In genomic region chr7:110122565-110123422, GRCm38 (mm10) we compare ENCODE assay signal across 8 mouse cellular contexts. TPM values are rescaled to one million over a fixed set of nuclear protein-coding genes. Genes with fewer than 3 reads are reported as not detected.
DNase-seq lines count a peak whose midpoint lies in the region; ATAC-seq and TF ChIP-seq lines count a peak whose summit lies in the region.

No protein-coding gene starts in this region.

- ATAC-seq in forebrain, embryonic 15.5 days (replicated peaks), result peak; percentile 47
- ATAC-seq in lung, embryonic 14.5 days (ENCODE audit: insufficient read depth), result peak; percentile 1; the same call in 1 of the 2 replicates

- peaks cover 4 to 16% of the 10 kb centered on the region in 2 experiments for H3K4me1 ChIP-seq in MEL (ENCODE audit: control insufficient read depth in 1 of 2, insufficient read depth in 2 of 2, low read length in 2 of 2)
- H3K4me1 ChIP-seq in forebrain, embryonic 15.5 days, result peaks cover 21% of the 10 kb centered on the region
- H3K4me1 ChIP-seq in lung, embryonic 14.5 days (ENCODE audit: insufficient read depth), result peaks cover 5% of the 10 kb centered on the region; the same call in 1 of the 2 replicates

- H3K36me3 ChIP-seq in MEL (ENCODE audit: control insufficient read depth in 1 of 2, insufficient read depth in 2 of 2, low read length in 2 of 2), result peaks cover 8 to 23% of the 10 kb centered on the region in 2 experiments
- 0 out of 2 replicates have a peak, but pooled peaks cover 3% of the 10 kb centered on the region for H3K36me3 ChIP-seq in forebrain, embryonic 15.5 days
- H3K36me3 ChIP-seq in lung, embryonic 14.5 days (ENCODE audit: insufficient read depth), result peaks cover 22% of the 10 kb centered on the region

- H3K4me3 ChIP-seq in MEL (ENCODE audit: control insufficient read depth in 1 of 2, insufficient read depth in 1 of 2, low read depth in 2 of 2, low read length in 2 of 2), result peak overlapping the region; percentile 98 to 99
- peak overlapping the region; percentile 90 for H3K4me3 ChIP-seq in forebrain, embryonic 15.5 days
- H3K4me3 ChIP-seq in layer of hippocampus, adult 2 months, result peak overlapping the region; percentile 88
- peak overlapping the region; percentile 99 for H3K4me3 ChIP-seq in lung, embryonic 14.5 days (ENCODE audit: low read depth, low read length)

- no peak for TF ChIP-seq RAD21 in MEL (IDR thresholded peaks at IDR 0.05; ENCODE audit: low read depth, low read length)

- TF ChIP-seq POLR2A in MEL (IDR thresholded peaks at IDR 0.05; ENCODE audit: control insufficient read depth in 1 of 2, insufficient read depth in 1 of 2, low read depth in 1 of 2, low read length in 2 of 2, poor library complexity in 1 of 2), result no peak; a peak in 1 of 4 replicates

- peak overlapping the region; percentile 88 for H3K27ac ChIP-seq in MEL (ENCODE audit: control insufficient read depth, low read depth, low read length)
- H3K27ac ChIP-seq in forebrain, embryonic 15.5 days (replicated peaks), result peak overlapping the region; percentile 75
- peak overlapping the region; percentile 92 for H3K27ac ChIP-seq in layer of hippocampus, adult 2 months
- peak overlapping the region; percentile 97 for H3K27ac ChIP-seq in lung, embryonic 14.5 days (ENCODE audit: low read depth)

- H3K9me3 ChIP-seq in MEL (replicated peaks; ENCODE audit: insufficient read depth, low read length), result no peaks in the 10 kb centered on the region
- H3K9me3 ChIP-seq in forebrain, embryonic 15.5 days, result no peaks in the 10 kb centered on the region
- H3K9me3 ChIP-seq in lung, embryonic 14.5 days (ENCODE audit: low read depth, low read length), result no peaks in the 10 kb centered on the region

- intact Hi-C loops in heart, postnatal 25 days (cut with DNase I), result loop anchor here (2.0 to 5.0 kb wide), 2 partner anchors 42 to 60 kb away; partner anchors contain the start of gene Zfp143

- H3K9ac ChIP-seq in MEL (ENCODE audit: control insufficient read depth, low read depth, low read length, poor library complexity, severe bottlenecking), result peak overlapping the region; percentile 98
- peak overlapping the region; percentile 77 for H3K9ac ChIP-seq in forebrain, embryonic 15.5 days (replicated peaks)
- peak overlapping the region; percentile 92 for H3K9ac ChIP-seq in lung, embryonic 14.5 days

- TF ChIP-seq EP300 in MEL (IDR thresholded peaks at IDR 0.05; ENCODE audit: low read depth in 1 of 2, low read length in 2 of 2), result peak in 1 of 2 experiments; percentile 60; a peak in 1 of 4 replicates

- no peak for TF ChIP-seq CTCF in MEL (IDR thresholded peaks at IDR 0.05 in 2 of 3, conservative IDR thresholded peaks at IDR 0.05 in 1 of 3; ENCODE audit: control insufficient read depth in 1 of 3, insufficient read depth in 1 of 3, low read depth in 2 of 3, low read length in 3 of 3, poor library complexity in 1 of 3, severe bottlenecking in 1 of 3)
- TF ChIP-seq CTCF in layer of hippocampus, adult 2 months (conservative IDR thresholded peaks at IDR 0.05), result no peak
- TF ChIP-seq CTCF in lung, embryonic 14.5 days (IDR thresholded peaks at IDR 0.05; ENCODE audit: low read depth), result no peak

- peaks cover 39% of the 10 kb centered on the region for H3K79me2 ChIP-seq in MEL (ENCODE audit: control insufficient read depth, insufficient read depth, low read length, poor library complexity)

- DNase-seq in MEL (ENCODE audit: low read depth, low spot score), result peak; percentile 75
- peak; percentile 67 for DNase-seq in cerebellum, adult 11 months
- DNase-seq in heart, postnatal 25 days (ENCODE audit: low spot score), result peak; percentile 78
- DNase-seq in layer of hippocampus, adult 2 months (ENCODE audit: low spot score in 2 of 2), result peak; percentile 30 to 49
- DNase-seq in lung, embryonic 14.5 days, result peak; percentile 81
- DNase-seq in ovary, postnatal 36 days (ENCODE audit: low spot score), result peak; percentile 70
- peak; percentile 62 for DNase-seq in urinary bladder, postnatal 25 days (ENCODE audit: low spot score)

- no peaks in the 10 kb centered on the region for H3K27me3 ChIP-seq in MEL (ENCODE audit: control insufficient read depth in 1 of 2, insufficient read depth in 2 of 2, low read length in 2 of 2)
- H3K27me3 ChIP-seq in forebrain, embryonic 15.5 days, result no peaks in the 10 kb centered on the region
- H3K27me3 ChIP-seq in lung, embryonic 14.5 days (ENCODE audit: insufficient read depth, low read length), result no peaks in the 10 kb centered on the region

- WGBS in forebrain, embryonic 15.5 days, result under 1% methylated on average over 74 of the region's 74 CpGs
- under 1% methylated on average over 73 of the region's 74 CpGs for WGBS in lung, embryonic 14.5 days

- H3K4me2 ChIP-seq in forebrain, embryonic 15.5 days (replicated peaks), result peak overlapping the region; percentile 77
- peak overlapping the region; percentile 86 for H3K4me2 ChIP-seq in lung, embryonic 14.5 days

TF ChIP-seq in MEL, 35 proteins besides CTCF, POLR2A, EP300 and RAD21:
- TF ChIP-seq POLR2AphosphoS2 (IDR thresholded peaks at IDR 0.05; ENCODE audit: low read length) (no peak), E2F4 (IDR thresholded peaks at IDR 0.05; ENCODE audit: borderline replicate concordance, low read depth, low read length) (no peak), MAZ (IDR thresholded peaks at IDR 0.05; ENCODE audit: low read depth, low read length) (peak; percentile 18; the same call in 1 of the 2 replicates), TBP (IDR thresholded peaks at IDR 0.05; ENCODE audit: low read depth, low read length) (no peak), MEF2A (IDR thresholded peaks at IDR 0.05; ENCODE audit: extremely low read depth, insufficient replicate concordance, low read depth, low read length, poor library complexity, severe bottlenecking) (no peak; the same call in 1 of the 2 replicates), TCF12 (IDR thresholded peaks at IDR 0.05; ENCODE audit: low read depth, low read length) (no peak), ETS1 (IDR thresholded peaks at IDR 0.05; ENCODE audit: low read depth, low read length) (no peak), MAX (IDR thresholded peaks at IDR 0.05; ENCODE audit: low read length) (no peak), MYC (IDR thresholded peaks at IDR 0.05; ENCODE audit: low read depth, low read length) (no peak), TAL1 (IDR thresholded peaks at IDR 0.05; ENCODE audit: low read length) (no peak), ZNF384 (IDR thresholded peaks at IDR 0.05; ENCODE audit: low read depth, low read length) (peak; percentile 94), UBTF (IDR thresholded peaks at IDR 0.05; ENCODE audit: borderline replicate concordance, insufficient read depth, low read depth, low read length) (0 out of 2 replicates have a peak, but pooled peaks have one; percentile 34), GATA1 (IDR thresholded peaks at IDR 0.05; ENCODE audit: low read depth, low read length) (no peak), SMC3 (IDR thresholded peaks at IDR 0.05; ENCODE audit: low read depth, low read length) (no peak), KAT2A (conservative IDR thresholded peaks at IDR 0.05; ENCODE audit: low read depth, low read length) (no peak), NELFE (IDR thresholded peaks at IDR 0.05; ENCODE audit: low read depth, low read length) (no peak), CHD1 (IDR thresholded peaks at IDR 0.05; ENCODE audit: low read depth, low read length) (no peak), ZKSCAN1 (IDR thresholded peaks at IDR 0.05; ENCODE audit: low read depth, low read length) (no peak), HCFC1 (IDR thresholded peaks at IDR 0.05; ENCODE audit: low read depth, low read length) (no peak; the same call in 1 of the 2 replicates), NRF1 (IDR thresholded peaks at IDR 0.05; ENCODE audit: insufficient read depth, low read depth, low read length, poor library complexity, severe bottlenecking) (no peak), USF1 (IDR thresholded peaks at IDR 0.05; ENCODE audit: low read depth, low read length) (0 out of 2 replicates have a peak, but pooled peaks have one; percentile 3), MXI1 (IDR thresholded peaks at IDR 0.05; ENCODE audit: low read depth, low read length) (peak; percentile 61; the same call in 1 of the 2 replicates), MAFK (IDR thresholded peaks at IDR 0.05; ENCODE audit: borderline replicate concordance, low read depth, low read length) (no peak), BHLHE40 (IDR thresholded peaks at IDR 0.05; ENCODE audit: borderline replicate concordance, low read depth, low read length) (no peak), RCOR1 (IDR thresholded peaks at IDR 0.05; ENCODE audit: low read depth, low read length) (no peak), ZMIZ1 (IDR thresholded peaks at IDR 0.05; ENCODE audit: low read depth, low read length) (no peak), CHD2 (IDR thresholded peaks at IDR 0.05; ENCODE audit: low read length) (no peak), ZC3H11A (IDR thresholded peaks at IDR 0.05; ENCODE audit: low read depth, low read length) (no peak), SIN3A (IDR thresholded peaks at IDR 0.05; ENCODE audit: low read length) (peak; percentile 73), USF2 (IDR thresholded peaks at IDR 0.05; ENCODE audit: borderline replicate concordance in 1 of 2, insufficient read depth in 1 of 2, low read depth in 1 of 2, low read length in 2 of 2) (no peak), JUND (IDR thresholded peaks at IDR 0.05; ENCODE audit: low read depth, low read length) (no peak), MYB (IDR thresholded peaks at IDR 0.05; ENCODE audit: low read depth, low read length) (peak; percentile 83), ELF1 (IDR thresholded peaks at IDR 0.05; ENCODE audit: low read depth, low read length) (no peak), POLR2AphosphoS5 (IDR thresholded peaks at IDR 0.05; ENCODE audit: borderline replicate concordance, low read depth, low read length) (no peak), GABPA (IDR thresholded peaks at IDR 0.05; ENCODE audit: low read depth, low read length) (no peak)

RNA-seq across cellular contexts. Expression of gene Wee1, which starts 0.9 kb away (rescaled TPM):
- 9.3 and 10.8 TPM in 2 replicates for total RNA-seq in MEL (2012; rRNA removed)
- polyA plus RNA-seq in MEL (2012; ENCODE audit: insufficient read depth in 1 of 2, insufficient read length in 2 of 2, low read depth in 1 of 2, low replicate concordance in 2 of 2, missing spikeins in 1 of 2), result 10 to 100 TPM in 1 of 2 experiments, not detected in 1; 23.0 TPM
- 12.3 and 14.1 TPM in 2 replicates for polyA plus RNA-seq in forebrain, embryonic 15.5 days (2015; fragmentation: Nextera tagmentation; extraction: Ambion mirVana)
- total RNA-seq in heart, postnatal 25 days (2021), result 10 to 100 TPM in 1 of 2 experiments, 1 to 10 TPM in 1; 6.4 to 11.0 TPM
- total RNA-seq in layer of hippocampus, adult 2 months (2021), result 10 to 100 TPM; 20.3 to 21.2 TPM
- 44.0 and 47.1 TPM in 2 replicates for polyA plus RNA-seq in lung, embryonic 14.5 days (2014; fragmentation: Nextera tagmentation; extraction: Ambion mirVana)

Comparison
In these comparisons a context has a peak if more than half of its experiments do, and no peak if none do; other contexts are left out.
1. Peak in every context shown above with its lines: DNase-seq, ATAC-seq, H3K4me3 ChIP-seq and H3K27ac ChIP-seq.